Mouse (Mus musculus) neural tube, embryonic 13.5 days (tissue): Measurements from ENCODE around the gene Slpi. TPM values are rescaled to one million over a fixed set of nuclear protein-coding genes. Genes with fewer than 3 reads are reported as not detected.

Experiments
- ATAC-seq: fragments of 200-750 bp; cut with Nextera tagmentation; 2 replicates; pipeline ENCODE4 v1.8.0; 2017; ENCODE audit warnings: low read depth, mild to moderate bottlenecking, moderate TSS enrichment, moderate library complexity
- H3K27ac ChIP-seq: fragments of 300-500 bp; sonication (generic); replicated peaks from 2 replicates; pipeline ENCODE4 v1.5.1; 2015; ENCODE audit warnings: moderate library complexity, mild to moderate bottlenecking, inconsistent platforms
- H3K27me3 ChIP-seq: fragments of 300-500 bp; sonication (generic); 2 replicates; pipeline ENCODE4 v1.6.1; 2015; ENCODE audit warnings: mild to moderate bottlenecking, inconsistent platforms
- H3K36me3 ChIP-seq: fragments of 300-500 bp; sonication (generic); 2 replicates; pipeline ENCODE4 v1.6.1; 2015; ENCODE audit warnings: mild to moderate bottlenecking, inconsistent platforms
- H3K4me1 ChIP-seq: fragments of 300-500 bp; sonication (generic); replicated peaks from 2 replicates; pipeline ENCODE4 v1.6.1; 2015; ENCODE audit warnings: inconsistent platforms
- H3K4me2 ChIP-seq: fragments of 300-500 bp; sonication (generic); 2 replicates; pipeline ENCODE4 v1.6.1; 2015; ENCODE audit warnings: inconsistent platforms, mild to moderate bottlenecking, moderate library complexity
- H3K4me3 ChIP-seq: fragments of 300-500 bp; sonication (generic); 2 replicates; pipeline ENCODE4 v1.5.1; 2015; ENCODE audit warnings: mild to moderate bottlenecking, inconsistent platforms
- H3K9ac ChIP-seq: fragments of 300-500 bp; sonication (generic); 2 replicates; pipeline ENCODE4 v1.6.1; 2015; ENCODE audit warnings: moderate library complexity, mild to moderate bottlenecking, inconsistent platforms
- H3K9me3 ChIP-seq: fragments of 300-500 bp; sonication (generic); 2 replicates; pipeline ENCODE4 v1.6.1; 2016; ENCODE audit warnings: inconsistent platforms
- WGBS: fragments of 180-500 bp; shearing (Covaris S2); methylation state at CpG from one replicate; pipeline ENCODE4 v1.1.7; 2015; 5-methylcytosine and 5-hydroxymethylcytosine counted together
- polyA plus RNA-seq: library from polyadenylated mRNA; unstranded; fragments of >200 nt; fragmentation: Nextera tagmentation; extraction: Ambion mirVana; gene quantifications from 2 replicates; pipeline ENCODE4 v1.2.1, GENCODE M21; 2015

Gene Slpi
- polyA plus RNA-seq, 1 experiment from 2014 or later, result 0.75 TPM

DNA sequence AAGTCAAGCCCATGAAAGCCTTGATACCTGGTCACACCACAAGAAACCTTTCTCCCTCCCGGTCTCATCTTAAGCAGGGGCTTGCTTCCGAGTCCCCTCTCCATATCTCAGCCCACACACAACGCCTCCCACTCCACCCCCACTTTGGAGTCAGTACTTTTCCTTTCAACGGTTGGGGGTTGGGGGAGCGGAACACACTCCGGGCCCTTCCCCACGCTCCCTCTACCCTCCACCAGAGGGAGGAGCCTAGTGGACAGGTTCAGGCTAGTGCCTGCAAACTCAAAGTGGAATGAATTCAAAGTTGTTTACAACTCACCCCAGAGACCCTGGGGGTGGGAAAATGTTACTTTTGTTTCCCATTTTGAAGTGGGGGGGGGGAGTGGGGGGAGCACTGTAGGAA is 41.8 kb upstream of the Slpi start:
- H3K36me3 ChIP-seq, result no peaks in the 10 kb centered on the region
- no peak overlapping the region for H3K4me2 ChIP-seq
- no peak for ATAC-seq
- WGBS, result 18% methylated on average over 7 of the region's 7 CpGs
- no peak overlapping the region for H3K9ac ChIP-seq
- no peaks in the 10 kb centered on the region for H3K9me3 ChIP-seq
- no peak overlapping the region for H3K4me3 ChIP-seq
- H3K27ac ChIP-seq, result no peak overlapping the region
- H3K27me3 ChIP-seq, result peaks cover 14% of the 10 kb centered on the region; the same call in 1 of the 2 replicates
- H3K4me1 ChIP-seq, result peaks cover 7% of the 10 kb centered on the region; the same call in 1 of the 2 replicates

DNA sequence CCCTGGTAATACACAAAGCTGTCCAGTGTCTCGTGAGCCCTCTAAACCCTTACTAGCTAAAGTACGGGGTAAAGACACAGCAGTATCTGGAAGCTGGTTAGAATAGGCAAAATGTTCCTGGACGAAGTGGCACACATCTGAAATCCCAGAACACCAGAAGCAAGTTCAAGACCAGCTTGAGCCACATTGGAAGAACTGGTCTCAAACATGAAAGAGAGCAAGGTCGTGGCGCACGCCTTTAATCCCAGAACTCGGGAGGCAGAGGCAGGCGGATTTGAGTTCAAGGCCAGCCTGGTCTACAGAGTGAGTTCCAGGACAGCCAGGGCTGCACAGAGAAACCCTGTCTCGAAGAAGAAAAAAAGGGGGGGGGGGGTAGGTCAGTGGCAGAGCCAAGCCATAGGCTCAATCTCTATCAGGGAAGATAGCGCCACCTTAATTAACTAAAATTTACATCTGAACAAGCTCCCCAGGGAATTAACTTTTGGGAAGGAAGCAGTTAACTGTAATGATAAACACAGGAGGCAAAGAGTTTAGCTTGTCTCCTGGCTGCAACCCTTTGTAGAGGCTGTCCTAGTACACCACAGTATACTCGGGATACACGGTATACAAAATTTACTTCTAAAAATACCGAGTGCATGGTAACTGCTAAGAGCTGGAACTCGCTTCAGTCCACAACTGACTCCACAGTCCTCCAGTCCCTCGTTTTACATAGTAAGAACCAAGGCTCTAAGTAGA is 41.2 kb upstream of the Slpi start:
- Histone ChIP-seq H3K27me3 (peaks cover 14% of the 10 kb centered on the region; the same call in 1 of the 2 replicates), H3K36me3 (no peaks in the 10 kb centered on the region), H3K9me3 (no peaks in the 10 kb centered on the region), H3K9ac (no peak overlapping the region), H3K4me2 (no peak overlapping the region), H3K4me3 (no peak overlapping the region), H3K27ac (no peak overlapping the region), H3K4me1 (peaks cover 7% of the 10 kb centered on the region; the same call in 1 of the 2 replicates)
- no peak for ATAC-seq
- 41% methylated on average over 15 of the region's 15 CpGs for WGBS

DNA sequence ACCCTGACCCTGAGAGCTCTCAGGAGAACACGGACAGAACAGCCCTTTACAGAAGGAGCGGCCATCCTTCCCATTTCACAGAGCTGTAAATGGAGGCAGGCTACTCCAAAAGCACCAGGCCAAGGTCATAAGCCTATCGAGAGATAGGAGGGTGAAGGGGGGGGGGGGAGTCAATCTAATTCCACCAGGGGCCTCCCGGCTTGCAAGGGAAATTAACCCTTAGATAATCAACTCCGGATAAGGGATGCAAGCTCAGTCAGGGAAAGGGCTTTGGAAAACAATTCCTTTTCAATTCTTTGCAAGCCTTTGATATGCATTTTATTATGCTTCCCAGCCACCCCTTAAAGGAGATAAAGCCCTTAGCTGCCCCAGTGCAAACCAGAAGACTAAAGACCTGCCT is 39.6 kb upstream of the Slpi start:
- H3K9ac ChIP-seq, result no peak overlapping the region
- 32% methylated on average over 5 of the region's 5 CpGs for WGBS
- H3K27me3 ChIP-seq, result peaks cover 14% of the 10 kb centered on the region; the same call in 1 of the 2 replicates
- no peak overlapping the region for H3K4me3 ChIP-seq
- H3K4me2 ChIP-seq, result no peak overlapping the region
- H3K9me3 ChIP-seq, result no peaks in the 10 kb centered on the region
- no peak for ATAC-seq
- H3K4me1 ChIP-seq, result peaks cover 7% of the 10 kb centered on the region; the same call in 1 of the 2 replicates
- no peaks in the 10 kb centered on the region for H3K36me3 ChIP-seq
- H3K27ac ChIP-seq, result no peak overlapping the region

DNA sequence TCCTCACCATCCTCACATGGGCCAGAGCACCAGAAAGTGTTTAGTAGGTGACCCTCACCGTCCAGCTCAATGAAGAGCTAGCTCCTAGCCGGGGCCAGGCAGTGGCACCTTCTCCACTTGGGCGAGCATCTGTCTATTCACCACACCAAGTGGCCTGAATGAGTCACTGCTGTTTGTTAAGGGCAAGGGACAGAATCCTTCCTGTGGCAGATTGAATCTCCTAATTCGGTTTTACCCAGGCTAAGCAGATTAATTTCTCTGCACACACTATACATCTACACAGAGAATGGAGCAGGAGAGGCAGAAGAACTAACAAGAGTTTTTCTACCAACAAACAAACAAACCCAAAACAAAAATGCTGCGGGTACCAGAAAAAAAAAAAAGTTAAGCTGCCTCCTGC is 38.1 kb upstream of the Slpi start:
- 91% methylated on average over 5 of the region's 5 CpGs for WGBS

DNA sequence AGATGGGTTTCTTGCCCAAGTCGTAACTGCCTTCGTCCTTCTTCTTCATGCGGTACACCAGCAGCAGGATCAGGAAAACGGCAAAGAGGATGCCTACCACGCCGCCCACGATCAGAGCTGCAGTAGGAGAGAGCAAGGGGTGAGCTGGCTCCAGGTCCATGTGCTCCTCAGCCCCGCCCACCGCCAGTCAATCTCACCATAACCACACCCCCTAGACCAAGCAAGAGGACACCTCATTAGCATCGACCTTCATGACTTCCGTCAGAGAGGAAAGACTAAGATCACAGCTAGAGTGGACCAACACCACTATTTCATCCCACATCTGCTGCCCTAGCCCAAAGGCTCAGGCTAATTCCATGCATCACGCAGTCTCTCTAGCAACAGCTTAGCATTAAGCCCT is 37.2 kb upstream of the Slpi start:
- Histone ChIP-seq H3K27ac (no peak overlapping the region), H3K4me3 (no peak overlapping the region), H3K9me3 (no peaks in the 10 kb centered on the region), H3K4me1 (no peaks in the 10 kb centered on the region; the same call in 1 of the 2 replicates), H3K9ac (no peak overlapping the region), H3K4me2 (no peak overlapping the region), H3K36me3 (no peaks in the 10 kb centered on the region), H3K27me3 (peaks cover 14% of the 10 kb centered on the region; the same call in 1 of the 2 replicates)
- ATAC-seq, result no peak
- 27% methylated on average over 12 of the region's 12 CpGs for WGBS

More for the DNA sequence above, 38.1 kb upstream of the Slpi start:
- no peak for ATAC-seq
- no peak overlapping the region for H3K4me2 ChIP-seq
- H3K4me3 ChIP-seq, result no peak overlapping the region
- H3K27ac ChIP-seq, result no peak overlapping the region
- H3K27me3 ChIP-seq, result peaks cover 14% of the 10 kb centered on the region; the same call in 1 of the 2 replicates
- no peaks in the 10 kb centered on the region; the same call in 1 of the 2 replicates for H3K4me1 ChIP-seq
- H3K9ac ChIP-seq, result no peak overlapping the region
- no peaks in the 10 kb centered on the region for H3K36me3 ChIP-seq
- no peaks in the 10 kb centered on the region for H3K9me3 ChIP-seq

DNA sequence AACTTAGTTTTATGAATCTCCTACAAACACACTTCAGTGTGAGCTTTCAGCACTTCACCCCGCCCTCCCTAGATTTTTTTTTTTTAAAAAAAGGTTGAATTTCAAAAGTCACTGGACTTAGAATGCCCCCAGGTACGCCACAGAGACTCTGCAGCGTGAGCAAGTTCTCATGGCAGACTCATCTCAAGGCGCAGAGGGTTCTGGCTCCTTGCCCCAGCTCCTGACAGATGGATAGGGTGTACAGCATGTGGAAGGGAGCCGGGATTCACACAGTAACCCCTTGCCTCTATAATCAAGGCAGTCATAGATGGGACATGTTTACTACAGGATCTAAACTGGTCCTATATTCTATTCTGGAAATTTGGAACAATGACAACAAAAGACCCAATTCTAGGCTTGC is 36.5 kb upstream of the Slpi start:
- Histone ChIP-seq H3K4me3 (no peak overlapping the region), H3K9me3 (no peaks in the 10 kb centered on the region), H3K27ac (no peak overlapping the region), H3K9ac (no peak overlapping the region), H3K36me3 (no peaks in the 10 kb centered on the region), H3K4me1 (no peaks in the 10 kb centered on the region; the same call in 1 of the 2 replicates), H3K4me2 (no peak overlapping the region), H3K27me3 (peaks cover 10% of the 10 kb centered on the region; the same call in 1 of the 2 replicates)
- whole genome bisulfite sequencing, result 81% methylated on average over 5 of the region's 5 CpGs
- ATAC-seq, result no peak

DNA sequence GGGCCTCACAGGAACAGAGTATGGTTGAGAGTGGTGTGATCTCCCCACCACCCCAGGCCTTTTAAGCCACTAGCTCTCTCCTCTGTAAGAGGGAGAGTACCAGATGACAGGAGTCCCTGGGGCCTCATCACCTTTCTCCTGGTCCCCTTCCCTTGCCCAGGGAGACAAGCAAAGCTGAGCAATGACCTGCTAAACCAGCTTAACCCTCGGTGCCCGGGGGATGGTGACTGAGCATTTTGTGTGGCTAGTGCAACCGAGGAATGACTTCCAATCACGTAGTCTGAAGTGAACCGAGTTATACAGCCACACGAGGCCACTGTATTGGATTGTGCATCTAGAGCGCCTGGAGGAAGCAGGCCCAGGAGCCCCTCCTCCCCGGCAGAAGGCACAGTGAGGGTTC is 35.5 kb upstream of the Slpi start:
- H3K4me3 ChIP-seq, result no peak overlapping the region
- no peaks in the 10 kb centered on the region for H3K36me3 ChIP-seq
- H3K9ac ChIP-seq, result no peak overlapping the region
- no peaks in the 10 kb centered on the region for H3K4me1 ChIP-seq
- WGBS, result 84% methylated on average over 8 of the region's 8 CpGs
- no peaks in the 10 kb centered on the region for H3K9me3 ChIP-seq
- no peak for ATAC-seq
- H3K27me3 ChIP-seq, result peaks cover 2% of the 10 kb centered on the region; the same call in 1 of the 2 replicates
- H3K4me2 ChIP-seq, result no peak overlapping the region
- H3K27ac ChIP-seq, result no peak overlapping the region

DNA sequence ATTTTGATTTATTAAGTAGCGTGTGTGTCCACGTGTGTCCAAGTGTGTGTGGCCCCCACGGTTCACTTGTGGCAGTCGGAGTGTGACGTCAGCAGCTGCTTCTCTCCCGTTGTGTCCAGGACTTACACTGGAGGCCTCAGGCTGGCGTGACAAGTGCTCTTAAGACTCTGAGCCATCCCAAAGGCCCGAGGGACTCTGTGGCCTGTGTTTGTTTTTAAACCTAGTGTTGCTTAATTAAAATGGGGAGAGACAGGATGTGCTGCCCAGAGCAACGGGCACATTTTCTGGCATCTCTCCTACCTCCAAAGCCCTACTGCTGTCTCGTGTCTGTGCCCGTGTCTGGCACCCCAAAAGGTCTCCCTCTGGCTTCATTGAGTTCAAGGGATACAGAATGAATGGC is 34.6 kb upstream of the Slpi start:
- WGBS, result 88% methylated on average over 11 of the region's 11 CpGs
- no peak for ATAC-seq
- H3K9ac ChIP-seq, result no peak overlapping the region

DNA sequence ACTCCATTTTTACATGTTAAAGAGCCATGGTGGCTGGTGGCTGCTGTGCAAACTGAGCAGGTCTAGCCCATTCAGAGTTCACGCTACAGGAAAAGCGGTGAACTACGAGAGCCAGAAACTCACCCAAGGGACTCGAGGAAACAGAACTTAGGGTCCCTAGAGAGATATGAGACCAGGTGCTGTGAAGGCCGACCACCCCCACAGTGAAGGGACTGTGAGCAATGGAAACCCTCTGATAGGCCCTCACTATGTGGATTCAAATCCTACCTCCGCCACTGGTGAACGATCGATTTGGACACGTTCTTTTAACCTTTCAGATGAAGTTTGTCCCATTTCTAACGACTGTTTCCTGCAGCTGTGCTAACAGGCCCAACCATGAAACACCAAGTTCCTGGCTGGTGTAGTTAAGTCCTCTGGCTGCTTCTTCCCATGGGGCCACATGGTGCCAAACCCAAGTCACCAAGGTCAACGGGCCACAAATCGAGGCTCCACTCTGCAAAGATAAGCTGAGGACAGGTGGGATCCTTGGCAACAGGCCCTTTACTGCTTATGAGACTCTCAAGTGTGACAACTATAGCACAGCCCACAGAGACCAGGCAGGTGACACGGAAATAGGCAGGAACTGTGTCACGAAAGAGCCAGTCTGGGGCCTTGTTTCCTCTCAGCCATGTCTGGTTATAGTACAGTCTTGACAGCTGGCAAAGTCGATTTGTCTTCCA is 33.9 kb upstream of the Slpi start:
- WGBS, result 91% methylated on average over 15 of the region's 15 CpGs
- Histone ChIP-seq H3K36me3 (no peaks in the 10 kb centered on the region), H3K27ac (no peak overlapping the region), H3K4me1 (no peaks in the 10 kb centered on the region), H3K9me3 (no peaks in the 10 kb centered on the region), H3K27me3 (no peaks in the 10 kb centered on the region), H3K4me2 (no peak overlapping the region), H3K9ac (no peak overlapping the region), H3K4me3 (no peak overlapping the region)
- no peak for ATAC-seq

More for the DNA sequence above, 34.6 kb upstream of the Slpi start:
- Histone ChIP-seq H3K27me3 (no peaks in the 10 kb centered on the region), H3K4me3 (no peak overlapping the region), H3K36me3 (no peaks in the 10 kb centered on the region), H3K9me3 (no peaks in the 10 kb centered on the region), H3K4me2 (no peak overlapping the region), H3K27ac (no peak overlapping the region), H3K4me1 (no peaks in the 10 kb centered on the region)

DNA sequence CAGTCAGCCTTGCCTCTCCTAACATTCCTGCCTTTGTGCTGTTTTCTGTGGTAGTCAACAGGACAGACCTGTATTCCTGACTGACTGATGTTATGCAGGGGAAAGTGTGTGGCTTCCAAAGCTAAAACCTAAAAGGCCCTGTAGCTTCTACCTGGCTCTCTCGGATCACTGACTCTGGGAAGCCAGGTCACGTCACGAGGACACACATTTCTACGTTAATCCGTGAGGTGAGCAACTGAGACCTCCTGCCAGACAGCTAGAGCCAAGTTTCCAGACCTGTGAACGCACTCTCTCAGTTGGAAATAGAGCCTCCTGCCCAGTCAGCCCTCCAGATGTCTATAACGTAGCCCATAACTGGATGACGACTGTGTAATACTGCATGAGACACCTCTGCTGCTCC is 33.1 kb upstream of the Slpi start:
- no peak for ATAC-seq
- Histone ChIP-seq H3K9me3 (no peaks in the 10 kb centered on the region), H3K4me3 (no peak overlapping the region), H3K27ac (no peak overlapping the region), H3K27me3 (no peaks in the 10 kb centered on the region), H3K4me2 (no peak overlapping the region), H3K4me1 (no peaks in the 10 kb centered on the region), H3K36me3 (no peaks in the 10 kb centered on the region), H3K9ac (no peak overlapping the region)
- WGBS, result 86% methylated on average over 8 of the region's 8 CpGs

DNA sequence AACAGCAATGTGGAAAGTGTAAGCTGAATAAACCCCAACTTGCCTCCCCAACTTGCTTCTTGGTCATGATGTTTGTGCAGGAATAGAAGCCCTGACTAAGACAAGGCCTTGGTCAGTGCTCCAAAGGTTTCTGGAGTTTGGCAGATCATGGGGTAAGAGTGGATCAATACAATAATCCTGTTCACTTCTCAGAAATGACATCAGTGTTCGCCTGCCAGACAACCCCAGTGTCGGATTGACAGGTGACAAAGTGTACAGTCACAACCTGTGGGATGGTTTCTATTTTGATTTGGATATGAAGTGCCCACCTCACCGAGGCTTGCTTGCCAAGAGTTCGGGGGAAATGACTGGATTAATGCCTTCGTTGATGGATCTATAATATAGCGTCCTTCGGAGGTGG is 32.4 kb upstream of the Slpi start:
- Histone ChIP-seq H3K27me3 (peaks cover 3% of the 10 kb centered on the region; the same call in 1 of the 2 replicates), H3K4me1 (no peaks in the 10 kb centered on the region), H3K36me3 (no peaks in the 10 kb centered on the region), H3K4me3 (no peak overlapping the region), H3K9me3 (no peaks in the 10 kb centered on the region), H3K27ac (no peak overlapping the region), H3K4me2 (no peak overlapping the region), H3K9ac (no peak overlapping the region)
- no peak for ATAC-seq
- WGBS, result 88% methylated on average over 7 of the region's 7 CpGs

DNA sequence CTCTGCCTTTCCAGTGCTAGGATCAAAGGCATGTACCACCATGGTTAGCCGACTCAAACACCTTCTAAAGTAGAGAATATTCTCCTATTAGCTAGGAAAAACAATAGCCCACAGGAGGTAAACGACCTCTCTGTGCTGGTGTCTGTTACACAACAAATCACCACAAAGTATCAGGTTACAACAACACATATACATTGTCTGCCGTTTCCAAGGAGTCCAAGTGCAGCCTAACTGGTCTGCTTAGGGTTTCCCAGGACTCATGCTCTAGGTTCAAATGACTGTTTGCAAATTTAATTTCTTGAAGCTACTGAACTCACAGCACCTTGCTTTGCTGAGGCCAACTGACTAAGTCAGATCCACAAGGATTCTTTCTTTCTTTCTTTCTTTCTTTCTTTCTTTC is 30.6 kb upstream of the Slpi start:
- Histone ChIP-seq H3K27me3 (peaks cover 5% of the 10 kb centered on the region; the same call in 1 of the 2 replicates), H3K4me2 (no peak overlapping the region), H3K27ac (no peak overlapping the region), H3K36me3 (no peaks in the 10 kb centered on the region), H3K4me1 (no peaks in the 10 kb centered on the region), H3K9ac (no peak overlapping the region), H3K9me3 (no peaks in the 10 kb centered on the region), H3K4me3 (no peak overlapping the region)
- no peak for ATAC-seq
- WGBS, result 4% methylated on average over 3 of the region's 3 CpGs
